Mouse (Mus musculus): ENCODE results near the gene Gpr153.

DNA sequence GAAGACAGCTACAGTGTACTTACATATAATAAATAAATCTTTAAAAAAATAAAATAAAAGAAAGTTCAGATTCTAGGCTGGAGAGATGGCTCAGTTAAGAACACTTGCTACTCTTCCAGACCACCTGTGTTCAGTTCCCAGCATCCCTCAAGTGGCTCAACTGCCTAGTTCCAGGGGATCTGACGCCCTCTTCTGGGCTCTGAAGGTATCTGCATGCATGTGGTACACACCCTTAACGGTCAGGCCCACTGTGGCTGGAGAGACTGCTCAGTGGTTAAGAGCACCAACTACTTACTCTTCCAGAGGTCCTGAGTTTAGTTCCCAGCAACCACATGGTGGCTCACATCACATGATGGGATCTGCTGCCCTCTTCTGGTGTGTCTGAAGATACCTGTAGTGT lies 3.9 kb downstream of the Gpr153 start:
- TF ChIP-seq POLR2A (IDR thresholded peaks at IDR 0.05; ENCODE audit: control insufficient read depth in 1 of 2, insufficient read depth in 1 of 2, low read depth in 1 of 2, low read length in 2 of 2, poor library complexity in 1 of 2) (no peak), CTCF (IDR thresholded peaks at IDR 0.05 in 2 of 3, conservative IDR thresholded peaks at IDR 0.05 in 1 of 3; ENCODE audit: control insufficient read depth in 1 of 3, insufficient read depth in 1 of 3, low read depth in 2 of 3, low read length in 3 of 3, poor library complexity in 1 of 3, severe bottlenecking in 1 of 3) (peak in 2 of 3 experiments; percentile 10 to 29; a peak in 1 of 6 replicates), EP300 (IDR thresholded peaks at IDR 0.05; ENCODE audit: low read depth in 1 of 2, low read length in 2 of 2) (no peak), POLR2AphosphoS2 (IDR thresholded peaks at IDR 0.05; ENCODE audit: low read length) (no peak), ZMIZ1 (IDR thresholded peaks at IDR 0.05; ENCODE audit: low read depth, low read length) (no peak), ELF1 (IDR thresholded peaks at IDR 0.05; ENCODE audit: low read depth, low read length) (no peak), GATA1 (IDR thresholded peaks at IDR 0.05; ENCODE audit: low read depth, low read length) (no peak), E2F4 (IDR thresholded peaks at IDR 0.05; ENCODE audit: borderline replicate concordance, low read depth, low read length) (no peak), KAT2A (conservative IDR thresholded peaks at IDR 0.05; ENCODE audit: low read depth, low read length) (no peak), ZC3H11A (IDR thresholded peaks at IDR 0.05; ENCODE audit: low read depth, low read length) (no peak), RCOR1 (IDR thresholded peaks at IDR 0.05; ENCODE audit: low read depth, low read length) (no peak)

All from MEL (cell line).